Mouse (Mus musculus) liver, embryonic 13.5 days (tissue): ENCODE measurements around the gene Atxn7l3. TPM values are rescaled to one million over a fixed set of nuclear protein-coding genes. Genes with fewer than 3 reads are reported as not detected.

Experiments used
- ATAC-seq: fragments of 200-750 bp; cut with Nextera tagmentation; 2 replicates; pipeline ENCODE4 v1.8.0; 2017; ENCODE audit warnings: low read depth, mild to moderate bottlenecking, moderate number of reproducible peaks, moderate library complexity
- DNase-seq: peaks from one replicate; pipeline ENCODE4 v3.0.0; 2022
- H3K27ac ChIP-seq: fragments of 300-500 bp; sonication (generic); 2 replicates; pipeline ENCODE4 v1.5.1; 2015; ENCODE audit warnings: moderate library complexity, mild to moderate bottlenecking, inconsistent platforms
- H3K27me3 ChIP-seq: fragments of 300-500 bp; sonication (generic); 2 replicates; pipeline ENCODE4 v1.6.1; 2015; ENCODE audit warnings: mild to moderate bottlenecking, inconsistent platforms
- H3K36me3 ChIP-seq: fragments of 300-500 bp; sonication (generic); 2 replicates; pipeline ENCODE4 v1.6.1; 2015; ENCODE audit warnings: mild to moderate bottlenecking, inconsistent platforms
- H3K4me1 ChIP-seq: fragments of 300-500 bp; sonication (generic); replicated peaks from 2 replicates; pipeline ENCODE4 v1.6.1; 2015; ENCODE audit warnings: inconsistent platforms
- H3K4me2 ChIP-seq: fragments of 300-500 bp; sonication (generic); 2 replicates; pipeline ENCODE4 v1.6.1; 2015; ENCODE audit warnings: inconsistent platforms, mild to moderate bottlenecking, moderate library complexity
- H3K4me3 ChIP-seq: fragments of 300-500 bp; sonication (generic); replicated peaks from 2 replicates; pipeline ENCODE4 v1.5.1; 2015; ENCODE audit warnings: mild to moderate bottlenecking, inconsistent platforms
- H3K9ac ChIP-seq: fragments of 300-500 bp; sonication (generic); 2 replicates; pipeline ENCODE4 v1.6.1; 2015; ENCODE audit warnings: mild to moderate bottlenecking, inconsistent platforms
- H3K9me3 ChIP-seq: fragments of 300-500 bp; sonication (generic); replicated peaks from 2 replicates; pipeline ENCODE4 v1.6.1; 2016; ENCODE audit warnings: inconsistent platforms
- WGBS: fragments of 180-500 bp; shearing (Covaris S2); methylation state at CpG from one replicate; pipeline ENCODE4 v1.1.7; 2015; ENCODE audit not compliant: insufficient replicate concordance; 5-methylcytosine and 5-hydroxymethylcytosine counted together
- polyA plus RNA-seq: library from polyadenylated mRNA; unstranded; fragments of >200 nt; fragmentation: Nextera tagmentation; extraction: Ambion mirVana; gene quantifications from 2 replicates; pipeline ENCODE4 v1.2.1, GENCODE M21; 2015

Gene Atxn7l3
- 4.6 and 4.9 TPM in 2 replicates for polyA plus RNA-seq

DNA sequence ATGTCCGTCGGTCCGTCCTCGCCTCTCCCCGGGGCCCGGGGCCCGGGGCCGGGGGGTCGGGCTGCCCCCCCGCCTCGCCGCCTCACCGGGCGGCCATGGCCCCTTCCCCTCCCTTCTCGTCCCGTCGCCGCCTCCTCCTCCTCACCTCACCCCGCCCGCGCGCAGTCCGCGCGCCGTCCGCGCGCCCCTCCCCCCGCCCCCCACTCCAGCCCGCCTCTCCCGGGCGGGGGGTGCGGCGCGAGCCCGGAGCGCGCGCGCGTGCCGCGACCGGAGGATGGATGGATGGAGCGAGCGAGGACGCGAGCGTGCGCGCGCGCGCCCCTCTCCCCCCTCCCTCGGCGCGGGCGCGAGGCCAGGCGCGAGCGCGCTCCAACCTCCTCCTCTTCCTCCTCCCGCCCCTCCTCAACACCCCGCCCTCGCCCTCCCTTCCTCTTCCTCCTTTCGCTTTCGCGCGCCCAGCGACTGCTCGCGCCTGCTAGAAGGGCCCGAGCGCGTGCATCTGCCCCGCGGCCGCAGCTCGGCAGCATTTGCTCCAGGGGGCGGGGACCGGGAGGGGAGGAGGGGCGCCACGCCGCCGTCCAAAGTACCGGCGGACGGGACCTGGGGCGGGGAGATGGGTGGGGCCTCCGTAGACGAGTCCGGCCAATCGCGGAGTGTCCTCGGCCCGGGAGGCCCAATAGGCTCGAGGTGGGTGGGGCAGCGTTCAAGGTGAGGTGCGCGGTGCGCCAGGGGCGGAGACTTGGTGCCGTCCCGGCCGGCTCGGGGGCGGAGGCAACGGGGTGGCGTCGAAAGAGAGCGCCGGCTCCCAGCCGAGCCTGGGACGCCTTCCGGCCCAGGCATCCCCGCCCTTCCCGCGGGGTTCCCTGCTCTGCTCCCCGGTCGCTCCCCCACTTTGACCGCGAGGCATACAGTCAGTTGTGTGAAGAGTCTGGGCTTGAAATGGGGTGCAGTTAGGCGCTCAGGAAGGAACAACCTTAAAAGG lies at the start of gene Atxn7l3:
Gene Atxn7l3, minus strand, starts transcription at position 141 of the 982 bp plus-strand sequence.
- ATAC-seq (peak; percentile 91), DNase-seq (peak; percentile 99)
- Histone ChIP-seq H3K9ac (peak within 1 kb of the TSS; percentile 93), H3K4me2 (peak within 1 kb of the TSS; percentile 95), H3K9me3 (no peaks in the 10 kb centered on the region), H3K27ac (peak within 1 kb of the TSS; percentile 97), H3K27me3 (no peaks in the 10 kb centered on the region), H3K4me1 (peaks cover 45% of the 10 kb centered on the region), H3K36me3 (peaks cover 32% of the 10 kb centered on the region), H3K4me3 (peak within 1 kb of the TSS; percentile 88)
- WGBS = under 1% methylated on average over 73 of the region's 125 CpGs

DNA sequence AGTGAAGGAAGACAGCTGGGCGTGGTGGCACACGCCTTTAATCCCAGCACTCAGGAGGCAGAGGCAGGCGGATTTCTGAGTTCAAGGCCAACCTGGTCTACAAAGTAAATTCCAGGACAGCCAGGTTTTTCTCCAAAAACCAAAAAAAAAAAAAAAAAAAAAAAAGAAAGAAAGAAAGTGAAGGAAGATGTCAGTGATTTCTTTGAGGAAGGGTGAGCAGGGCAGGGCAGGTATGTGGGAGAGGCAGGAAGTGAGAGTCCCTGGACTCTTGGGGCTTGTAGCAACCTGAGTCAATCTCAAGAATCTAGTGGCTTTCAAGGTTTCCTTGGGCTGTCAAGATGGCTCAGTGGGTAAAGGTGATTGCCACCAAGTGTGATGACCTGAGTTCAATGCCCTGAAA lies 48.0 kb upstream of the Atxn7l3 start:
- Histone ChIP-seq H3K9ac (no peak overlapping the region), H3K27me3 (peaks cover 5% of the 10 kb centered on the region; the same call in 1 of the 2 replicates), H3K27ac (no peak overlapping the region), H3K4me1 (peaks cover 14% of the 10 kb centered on the region), H3K4me3 (no peak overlapping the region), H3K9me3 (no peaks in the 10 kb centered on the region), H3K36me3 (peaks cover 12% of the 10 kb centered on the region), H3K4me2 (no peak overlapping the region)
- 59% methylated on average over 3 of the region's 3 CpGs for WGBS
- DNase-seq (no peak), ATAC-seq (no peak)

DNA sequence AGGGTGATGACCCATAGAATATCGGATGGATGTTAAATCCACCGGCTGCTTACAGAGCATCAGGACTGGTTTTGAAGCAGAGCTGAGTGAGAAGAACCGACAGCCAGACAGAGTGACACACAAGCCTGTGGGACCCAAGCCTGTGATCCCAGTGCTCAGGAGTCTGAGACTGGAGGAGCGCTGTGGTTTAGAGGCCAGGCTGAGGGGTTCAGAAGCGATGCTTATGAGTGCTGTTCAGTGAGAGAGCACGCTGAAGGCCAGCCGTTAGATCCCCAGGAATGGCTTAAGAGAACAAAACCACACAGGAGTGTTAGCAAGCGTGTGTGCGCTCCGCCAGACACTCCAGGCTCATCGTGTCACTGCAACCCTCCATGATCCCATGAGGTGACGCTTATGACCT lies 46.3 kb upstream of the Atxn7l3 start:
- Histone ChIP-seq H3K27me3 (peaks cover 18% of the 10 kb centered on the region), H3K4me2 (no peak overlapping the region), H3K27ac (no peak overlapping the region), H3K36me3 (no peaks in the 10 kb centered on the region), H3K9me3 (no peaks in the 10 kb centered on the region), H3K9ac (no peak overlapping the region), H3K4me1 (peaks cover 7% of the 10 kb centered on the region), H3K4me3 (no peak overlapping the region)
- DNase-seq (no peak), ATAC-seq (no peak)
- 75% methylated on average over 12 of the region's 12 CpGs for WGBS

DNA sequence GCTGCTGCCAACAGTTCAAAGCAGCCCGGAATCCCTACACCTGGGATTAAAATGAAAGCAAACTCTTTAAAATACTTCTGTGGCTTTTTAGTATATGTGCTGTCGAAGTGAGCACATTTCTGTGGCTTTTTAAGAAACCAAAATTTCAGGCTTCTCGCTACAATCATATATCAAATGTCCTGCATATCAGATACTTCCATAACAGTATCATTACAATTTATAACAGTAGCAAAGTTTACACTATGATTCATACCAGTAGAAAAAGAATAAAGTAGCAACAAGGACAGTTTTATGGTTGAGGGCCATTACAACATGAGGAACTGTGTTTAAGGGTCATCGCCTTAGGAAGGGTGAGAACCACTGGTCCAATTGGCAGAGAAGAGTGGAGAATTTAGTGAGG lies 44.7 kb upstream of the Atxn7l3 start:
- Histone ChIP-seq H3K9me3 (no peaks in the 10 kb centered on the region), H3K36me3 (no peaks in the 10 kb centered on the region), H3K27me3 (peaks cover 33% of the 10 kb centered on the region), H3K4me1 (peaks cover 5% of the 10 kb centered on the region), H3K27ac (no peak overlapping the region), H3K9ac (no peak overlapping the region), H3K4me2 (no peak overlapping the region), H3K4me3 (no peak overlapping the region)
- DNase-seq (no peak), ATAC-seq (no peak)
- WGBS = 74% methylated on average over 4 of the region's 4 CpGs

DNA sequence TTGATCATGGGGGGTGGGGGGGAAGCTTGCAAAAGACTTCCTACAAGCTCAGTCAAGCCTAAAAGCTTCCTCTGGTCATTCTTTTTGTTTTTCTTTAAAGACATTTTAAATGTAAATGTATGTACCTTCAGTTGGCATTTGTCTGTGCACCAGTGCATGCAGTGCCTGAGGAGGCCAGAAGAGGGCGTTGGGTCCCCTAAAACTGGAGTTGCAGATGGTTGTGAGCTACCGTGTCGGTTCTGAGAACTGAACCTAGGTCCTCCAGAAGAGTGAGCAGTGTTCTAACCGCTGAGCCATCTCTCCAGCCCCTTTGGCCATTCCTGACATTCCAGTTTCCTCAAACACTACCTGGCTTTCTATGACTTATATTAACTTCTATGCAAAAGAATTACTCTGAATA lies 43.2 kb upstream of the Atxn7l3 start:
- ATAC-seq = no peak
- no peak overlapping the region for H3K9ac ChIP-seq
- peaks cover 39% of the 10 kb centered on the region for H3K27me3 ChIP-seq
- peaks cover 5% of the 10 kb centered on the region for H3K4me1 ChIP-seq
- no peak for DNase-seq
- no peaks in the 10 kb centered on the region for H3K36me3 ChIP-seq
- 55% methylated on average over 4 of the region's 4 CpGs for WGBS
- H3K4me2 ChIP-seq = no peak overlapping the region
- no peaks in the 10 kb centered on the region for H3K9me3 ChIP-seq
- no peak overlapping the region for H3K27ac ChIP-seq
- H3K4me3 ChIP-seq = no peak overlapping the region

DNA sequence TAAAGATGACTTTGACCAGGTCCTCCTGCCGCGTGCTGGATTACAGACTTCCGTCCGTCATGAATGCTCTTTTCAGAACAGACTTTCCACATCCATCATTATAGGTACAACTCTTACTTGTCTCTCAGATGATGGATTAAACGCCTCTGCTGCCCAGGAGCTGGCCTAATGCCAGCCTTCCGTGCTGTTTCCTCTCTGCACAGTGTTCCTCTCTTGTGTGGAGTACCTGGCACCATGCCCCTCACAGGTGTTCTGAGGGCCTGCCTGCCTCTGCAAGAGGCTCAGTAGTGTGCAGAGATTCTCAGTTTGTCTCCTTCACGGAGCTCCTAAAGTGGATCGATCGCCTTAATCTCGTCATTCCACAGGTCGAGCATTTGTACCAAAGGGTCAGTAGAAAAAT lies 42.8 kb upstream of the Atxn7l3 start:
- peaks cover 39% of the 10 kb centered on the region for H3K27me3 ChIP-seq
- WGBS = 82% methylated on average over 11 of the region's 11 CpGs
- H3K9me3 ChIP-seq = no peaks in the 10 kb centered on the region
- no peak overlapping the region for H3K27ac ChIP-seq
- no peak overlapping the region for H3K9ac ChIP-seq
- peaks cover 5% of the 10 kb centered on the region for H3K4me1 ChIP-seq
- no peaks in the 10 kb centered on the region for H3K36me3 ChIP-seq
- H3K4me2 ChIP-seq = no peak overlapping the region
- H3K4me3 ChIP-seq = no peak overlapping the region
- DNase-seq (no peak), ATAC-seq (no peak)

DNA sequence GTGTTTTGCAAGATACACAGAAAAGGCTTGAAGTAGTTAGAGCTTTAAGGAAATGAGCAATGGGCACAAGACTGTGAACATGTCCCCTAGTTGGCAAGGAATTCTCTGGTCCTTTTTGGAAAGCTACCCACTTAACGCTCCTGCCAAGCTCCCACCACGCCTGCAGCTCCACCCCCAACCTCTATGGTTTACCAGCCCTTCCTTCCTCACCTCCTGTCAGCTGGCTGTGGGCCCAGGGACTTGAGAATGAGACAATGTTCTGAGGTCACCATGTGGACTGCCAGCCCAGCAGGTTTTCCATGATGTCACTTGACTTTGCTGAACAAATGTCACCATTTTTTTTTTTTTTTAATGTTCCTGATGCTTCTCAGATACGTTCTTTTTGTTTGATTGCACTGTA lies 42.1 kb upstream of the Atxn7l3 start:
- Histone ChIP-seq H3K27me3 (peaks cover 35% of the 10 kb centered on the region), H3K9me3 (no peaks in the 10 kb centered on the region), H3K36me3 (no peaks in the 10 kb centered on the region), H3K4me3 (no peak overlapping the region), H3K4me2 (no peak overlapping the region), H3K9ac (no peak overlapping the region), H3K4me1 (peaks cover 1% of the 10 kb centered on the region), H3K27ac (no peak overlapping the region)
- 26% methylated on average over 3 of the region's 3 CpGs for WGBS
- DNase-seq = no peak
- no peak for ATAC-seq

DNA sequence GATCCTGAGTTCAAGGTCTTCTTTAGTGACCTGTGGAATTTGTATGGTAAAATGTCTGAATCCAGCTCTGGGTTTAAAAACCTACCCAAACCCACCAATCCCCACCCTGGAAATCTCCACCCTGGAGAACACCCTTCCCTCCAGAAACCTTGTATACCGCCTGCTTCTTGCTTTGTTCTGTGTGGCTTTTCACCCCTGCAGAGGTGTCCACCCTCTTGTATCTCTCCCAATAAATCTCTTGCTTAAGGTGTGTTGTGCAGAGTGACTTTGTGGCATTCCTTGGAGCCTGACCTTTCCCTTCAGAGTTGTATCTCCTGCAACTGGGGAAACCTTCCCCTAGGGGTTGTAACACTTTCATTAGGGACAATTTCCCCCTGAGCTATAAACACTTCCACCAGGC lies 41.5 kb upstream of the Atxn7l3 start:
- Histone ChIP-seq H3K36me3 (no peaks in the 10 kb centered on the region), H3K4me2 (no peak overlapping the region), H3K9ac (no peak overlapping the region), H3K9me3 (no peaks in the 10 kb centered on the region), H3K27ac (no peak overlapping the region), H3K27me3 (peaks cover 35% of the 10 kb centered on the region), H3K4me3 (no peak overlapping the region), H3K4me1 (no peaks in the 10 kb centered on the region; the same call in 1 of the 2 replicates)
- DNase-seq (no peak), ATAC-seq (no peak)
- 43% methylated on average over 1 of the region's 1 CpGs for WGBS

DNA sequence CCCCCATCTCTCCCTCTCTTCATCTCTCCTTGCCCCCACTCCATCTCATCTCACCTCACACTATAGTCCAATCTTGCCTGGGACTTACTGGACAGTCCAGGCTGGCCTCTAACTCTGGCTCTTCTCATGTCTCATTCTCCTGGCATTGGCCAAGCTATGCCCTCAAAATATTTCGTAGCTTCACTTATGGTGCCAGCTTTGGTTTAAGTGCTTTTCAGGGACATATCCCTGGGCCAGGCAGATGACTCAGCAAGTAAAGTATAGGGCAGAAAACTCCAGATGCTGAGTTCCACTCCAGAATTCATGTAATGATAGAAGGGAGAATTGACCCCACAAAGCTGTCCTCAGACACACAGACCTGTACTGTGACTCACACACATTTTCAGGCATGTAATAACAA lies 39.8 kb upstream of the Atxn7l3 start:
- ATAC-seq (no peak), DNase-seq (no peak)
- H3K9ac ChIP-seq = no peak overlapping the region
- no peak overlapping the region for H3K4me3 ChIP-seq
- WGBS = 58% methylated on average over 1 of the region's 1 CpGs
- H3K27ac ChIP-seq = no peak overlapping the region
- H3K36me3 ChIP-seq = no peaks in the 10 kb centered on the region
- no peaks in the 10 kb centered on the region for H3K9me3 ChIP-seq
- peaks cover 38% of the 10 kb centered on the region for H3K27me3 ChIP-seq
- H3K4me2 ChIP-seq = no peak overlapping the region
- no peaks in the 10 kb centered on the region for H3K4me1 ChIP-seq

DNA sequence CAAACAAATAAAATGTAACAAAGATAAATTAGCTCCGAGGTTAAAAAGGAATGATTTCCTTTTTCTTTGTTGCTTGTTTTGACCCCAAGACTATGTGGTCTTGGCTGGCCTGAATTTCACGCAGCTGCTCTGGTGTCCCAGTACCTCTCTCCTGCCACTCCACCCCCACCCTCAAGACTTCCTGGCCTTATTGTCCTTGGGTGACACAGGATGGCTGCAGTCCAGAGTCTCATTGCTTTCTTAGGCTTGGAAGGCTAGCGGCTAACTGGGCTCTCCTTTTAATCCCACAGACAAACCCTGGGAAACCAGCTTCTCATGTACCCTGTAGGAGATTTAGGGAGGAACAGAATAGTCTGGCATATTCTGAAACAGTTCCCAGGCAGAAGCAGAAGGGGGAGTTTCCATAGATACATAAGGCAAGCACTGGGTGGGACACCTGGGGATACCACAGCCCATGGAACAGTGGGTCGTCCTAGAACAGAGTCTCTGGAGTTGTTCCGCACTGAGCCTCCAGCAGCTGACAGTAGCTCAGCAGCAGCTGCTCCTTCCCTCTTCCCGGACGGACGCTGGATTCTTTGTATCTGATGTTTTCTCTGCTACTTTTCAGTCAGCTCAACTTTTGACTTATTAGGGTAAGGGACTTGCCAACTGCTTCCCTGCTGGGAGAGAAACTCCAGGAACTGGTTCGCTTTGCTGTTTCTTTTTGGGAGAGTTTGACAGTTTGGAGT lies 38.7 kb upstream of the Atxn7l3 start:
- no peaks in the 10 kb centered on the region for H3K9me3 ChIP-seq
- no peak overlapping the region for H3K9ac ChIP-seq
- H3K27ac ChIP-seq = no peak overlapping the region
- peaks cover 42% of the 10 kb centered on the region for H3K27me3 ChIP-seq
- no peak overlapping the region for H3K4me3 ChIP-seq
- H3K4me1 ChIP-seq = no peaks in the 10 kb centered on the region
- WGBS = 34% methylated on average over 9 of the region's 9 CpGs
- ATAC-seq = no peak
- no peak overlapping the region for H3K4me2 ChIP-seq
- no peaks in the 10 kb centered on the region for H3K36me3 ChIP-seq
- DNase-seq = no peak

DNA sequence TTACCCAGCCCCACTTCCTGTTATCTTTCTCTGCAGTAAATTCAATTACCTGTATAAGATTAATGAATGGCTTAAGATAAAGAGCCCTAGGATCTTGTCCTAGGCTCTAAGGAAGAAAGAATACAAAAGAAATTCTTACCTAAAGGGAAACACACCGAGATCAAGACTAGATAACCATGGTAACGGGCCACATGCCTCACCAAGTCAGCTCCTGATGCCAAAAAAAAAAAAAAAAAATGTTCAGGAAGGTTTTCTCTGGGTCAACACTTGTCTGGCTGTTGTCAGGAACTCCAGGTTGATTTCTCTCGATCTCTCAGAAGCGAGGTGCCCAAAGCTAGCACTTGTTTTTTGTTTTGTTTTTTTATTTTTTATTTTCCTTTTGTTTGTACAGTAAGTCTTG lies 37.6 kb upstream of the Atxn7l3 start:
- no peaks in the 10 kb centered on the region for H3K36me3 ChIP-seq
- no peaks in the 10 kb centered on the region for H3K9me3 ChIP-seq
- peaks cover 36% of the 10 kb centered on the region for H3K27me3 ChIP-seq
- ATAC-seq (no peak), DNase-seq (no peak)
- no peak overlapping the region for H3K4me2 ChIP-seq
- H3K9ac ChIP-seq = no peak overlapping the region
- H3K4me1 ChIP-seq = no peaks in the 10 kb centered on the region
- no peak overlapping the region for H3K4me3 ChIP-seq
- 57% methylated on average over 4 of the region's 4 CpGs for WGBS
- H3K27ac ChIP-seq = no peak overlapping the region
